Mouse (Mus musculus): ENCODE data around the gene Slc1a5.

DNA sequence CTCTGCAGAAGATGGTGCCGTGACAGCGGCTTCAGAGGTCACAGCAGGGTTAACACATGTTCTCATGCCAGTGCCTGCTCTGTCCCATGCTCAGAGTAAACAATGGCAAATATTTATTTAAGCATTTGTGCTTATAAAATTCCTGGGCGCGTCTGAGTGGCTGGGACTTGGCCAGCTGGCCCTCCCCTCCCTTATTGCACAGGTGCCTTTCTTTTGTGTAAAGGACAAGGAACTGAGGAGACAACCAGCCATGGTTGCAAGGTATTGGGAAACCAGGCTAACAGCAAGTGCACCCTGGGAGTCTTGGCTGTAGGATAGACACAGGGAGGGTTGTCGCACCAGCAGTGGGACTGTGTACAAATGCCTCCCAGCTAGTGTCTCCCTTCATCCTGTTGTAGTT, 11.2 kb downstream of the Slc1a5 start:
- TF ChIP-seq TAL1 (IDR thresholded peaks at IDR 0.05; ENCODE audit: low read length) = no peak
- no peak for TF ChIP-seq GATA1 (IDR thresholded peaks at IDR 0.05; ENCODE audit: low read length)
